Comparison of ENCODE assay signal across 7 mouse cellular contexts in the genomic region with DNA sequence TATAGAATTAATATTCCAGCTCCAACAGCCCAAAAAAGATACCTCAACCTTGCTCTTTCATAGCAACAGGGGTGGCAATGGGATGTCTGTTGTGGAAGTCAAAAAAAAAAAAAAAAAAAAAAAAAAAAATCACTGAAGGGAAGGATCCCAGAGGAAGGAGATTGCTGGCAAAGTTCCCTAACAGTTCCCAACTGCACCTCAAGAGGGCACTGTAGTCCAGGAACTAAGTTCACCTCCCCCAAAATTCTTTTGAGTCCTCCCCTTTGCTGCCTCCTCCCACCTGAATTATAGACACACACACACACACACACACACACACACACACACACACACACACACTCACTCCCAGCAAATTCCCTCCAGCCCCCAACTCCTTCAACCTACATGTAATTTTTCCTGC. TPM values are rescaled to one million over a fixed set of nuclear protein-coding genes. Genes with fewer than 3 reads are reported as not detected.
DNase-seq lines count a peak whose midpoint lies in the region; ATAC-seq and TF ChIP-seq lines count a peak whose summit lies in the region.

No protein-coding gene starts in this region.

- H3K4me3 ChIP-seq in ES-E14 (ENCODE audit: insufficient read depth in 1 of 2, low read depth in 1 of 2, low read length in 2 of 2, poor library complexity in 1 of 2, severe bottlenecking in 1 of 2) = no peak overlapping the region
- H3K4me3 ChIP-seq in lung, postnatal 0 days (ENCODE audit: low read depth, low read length) = no peak overlapping the region

- no peaks in the 10 kb centered on the region for H3K36me3 ChIP-seq in ES-E14 (ENCODE audit: control insufficient read depth, insufficient read depth, low read length, poor library complexity, severe bottlenecking)
- H3K36me3 ChIP-seq in lung, postnatal 0 days (ENCODE audit: insufficient read depth, low read length) = no peaks in the 10 kb centered on the region

- no peak overlapping the region for H3K9ac ChIP-seq in ES-E14 (ENCODE audit: insufficient read depth, low read depth, low read length, poor library complexity, severe bottlenecking)
- no peak overlapping the region for H3K9ac ChIP-seq in lung, postnatal 0 days (replicated peaks; ENCODE audit: low read depth)

- in situ Hi-C loops in ES-E14 (cut with MboI; ENCODE audit: low sequenced_read_pairs in 2 of 2, unreplicated experiment in 2 of 2) = no loop called here

- intact Hi-C loops in gastrocnemius, postnatal 14 days (cut with DNase I; ENCODE audit: low total_unique reads) = loop anchor here (10.0 kb wide), 1 partner anchor 284 kb away; no protein-coding TSS in a partner anchor

- no peak for TF ChIP-seq EP300 in lung, postnatal 0 days (IDR thresholded peaks at IDR 0.05)

- no peak overlapping the region for H3K27ac ChIP-seq in ES-E14 (ENCODE audit: insufficient read depth, low read depth, low read length, poor library complexity, severe bottlenecking)
- no peak overlapping the region for H3K27ac ChIP-seq in lung, postnatal 0 days (ENCODE audit: low read length)

- DNase-seq in A20 (ENCODE audit: low read depth, low spot score) = peak; percentile 53
- DNase-seq in ES-E14 (ENCODE audit: low read depth, low spot score) = peak; percentile 78
- DNase-seq in cerebellum, adult 18-20 months = peak; percentile 79 to 83
- DNase-seq in gastrocnemius, postnatal 14 days = peak; percentile 73
- DNase-seq in layer of hippocampus, adult 8-10 months (ENCODE audit: low spot score in 2 of 2) = peak; percentile 60 to 87
- peak; percentile 92 for DNase-seq in lung, postnatal 0 days (ENCODE audit: low spot score)
- DNase-seq in skeletal muscle tissue, adult 2 months (ENCODE audit: low read depth, low spot score) = peak; percentile 76

- H3K9me3 ChIP-seq in ES-E14 (ENCODE audit: control insufficient read depth, insufficient read depth, low read depth, low read length) = no peaks in the 10 kb centered on the region
- H3K9me3 ChIP-seq in lung, postnatal 0 days (ENCODE audit: low read length) = no peaks in the 10 kb centered on the region

- peak; percentile 76 for TF ChIP-seq CTCF in lung, postnatal 0 days (IDR thresholded peaks at IDR 0.05)

- ATAC-seq in lung, postnatal 0 days = peak; percentile 28

- H3K4me2 ChIP-seq in lung, postnatal 0 days (replicated peaks; ENCODE audit: low read depth, low read length) = no peak overlapping the region

- H3K4me1 ChIP-seq in ES-E14 (ENCODE audit: control insufficient read depth in 2 of 2, insufficient read depth in 2 of 2, low read length in 2 of 2, poor library complexity in 1 of 2) = peaks cover 0 to 3% of the 10 kb centered on the region in 2 experiments; a peak in 2 of 4 replicates
- H3K4me1 ChIP-seq in lung, postnatal 0 days (ENCODE audit: insufficient read depth, low read depth, low read length) = 0 out of 2 replicates have a peak, but pooled peaks cover 4% of the 10 kb centered on the region

- no peaks in the 10 kb centered on the region for H3K27me3 ChIP-seq in lung, postnatal 0 days (replicated peaks; ENCODE audit: insufficient read depth, low read length)

TF ChIP-seq in ES-E14, 5 proteins besides CTCF, POLR2A, EP300 and RAD21:
- TF ChIP-seq CHD2 (IDR thresholded peaks at IDR 0.05; ENCODE audit: low read depth, low read length) (no peak), ZC3H11A (IDR thresholded peaks at IDR 0.05; ENCODE audit: borderline replicate concordance, low read depth, low read length) (peak; percentile 47), ZNF384 (IDR thresholded peaks at IDR 0.05; ENCODE audit: low read depth, low read length) (peak; percentile 98)
TF ChIP-seq in ES-E14: peak in this region for 2.

RNA-seq across cellular contexts. Expression of gene Zan, which starts 4.3 kb away (rescaled TPM):
- total RNA-seq in ES-E14 (2012; rRNA removed) = 0.95 and 2.6 TPM in 2 replicates
- total RNA-seq in gastrocnemius, postnatal 14 days (2021) = under 1 TPM; 0.02 TPM
- total RNA-seq in layer of hippocampus, adult 8-10 months (2022) = under 1 TPM; 0.16 to 0.22 (median 0.17) TPM
- 0.11 TPM in 2 replicates for polyA plus RNA-seq in lung, postnatal 0 days (2015; fragmentation: Nextera tagmentation; extraction: Ambion mirVana)

RNA-seq across cellular contexts. Expression of gene Pop7, which starts 21.2 kb away (rescaled TPM):
- 35.7 and 41.7 TPM in 2 replicates for total RNA-seq in ES-E14 (2012; rRNA removed)
- 10 to 100 TPM; 15.9 to 16.1 TPM for total RNA-seq in gastrocnemius, postnatal 14 days (2021)
- total RNA-seq in layer of hippocampus, adult 8-10 months (2022) = 10 to 100 TPM; 30.4 to 33.1 (median 32.4) TPM
- polyA plus RNA-seq in lung, postnatal 0 days (2015; fragmentation: Nextera tagmentation; extraction: Ambion mirVana) = 37.8 and 38.7 TPM in 2 replicates

RNA-seq across cellular contexts. Expression of gene Gigyf1, which starts 37.2 kb away (rescaled TPM):
- total RNA-seq in ES-E14 (2012; rRNA removed) = 24.7 and 40.3 TPM in 2 replicates
- 10 to 100 TPM; 13.4 to 18.5 TPM for total RNA-seq in gastrocnemius, postnatal 14 days (2021)
- total RNA-seq in layer of hippocampus, adult 8-10 months (2022) = 10 to 100 TPM; 60.2 to 75.9 (median 65.5) TPM
- polyA plus RNA-seq in lung, postnatal 0 days (2015; fragmentation: Nextera tagmentation; extraction: Ambion mirVana) = 10.6 and 12.4 TPM in 2 replicates

RNA-seq across cellular contexts. Expression of gene Epo, which starts 51.9 kb away (rescaled TPM):
- 0.36 and 0.48 TPM in 2 replicates for total RNA-seq in ES-E14 (2012; rRNA removed)
- total RNA-seq in gastrocnemius, postnatal 14 days (2021) = not detected
- total RNA-seq in layer of hippocampus, adult 8-10 months (2022) = not detected
- not detected in 2 replicates for polyA plus RNA-seq in lung, postnatal 0 days (2015; fragmentation: Nextera tagmentation; extraction: Ambion mirVana)

RNA-seq across cellular contexts. Expression of gene Gnb2, which starts 52.2 kb away (rescaled TPM):
- 259 and 297 TPM in 2 replicates for total RNA-seq in ES-E14 (2012; rRNA removed)
- total RNA-seq in gastrocnemius, postnatal 14 days (2021) = 100 to 1,000 TPM; 194 to 231 TPM
- 100 to 1,000 TPM; 572 to 587 (median 576) TPM for total RNA-seq in layer of hippocampus, adult 8-10 months (2022)
- polyA plus RNA-seq in lung, postnatal 0 days (2015; fragmentation: Nextera tagmentation; extraction: Ambion mirVana) = 507 and 513 TPM in 2 replicates
